Mouse (Mus musculus) G1E (cell line): ENCODE results near the gene Sh3rf1.

Experiments used
- CTCF ChIP-seq: IDR thresholded peaks from 2 replicates; pipeline ENCODE4 v1.5.1; 2012; ENCODE audit warnings: low read depth, low read length, inconsistent platforms, mixed read lengths
- GATA1 ChIP-seq: IDR thresholded peaks from 2 replicates; pipeline ENCODE4 v1.6.1; 2012; ENCODE audit warnings: borderline replicate concordance, low read length, inconsistent platforms, mixed read lengths
- GATA2 ChIP-seq: IDR thresholded peaks from 2 replicates; pipeline ENCODE4 v1.6.1; 2012; ENCODE audit warnings: low read depth, low read length, inconsistent platforms, borderline replicate concordance
- TAL1 ChIP-seq: conservative IDR thresholded peaks from 2 replicates; pipeline ENCODE4 v1.6.1; 2012; ENCODE audit warnings: low read depth, low read length, inconsistent platforms, mixed read lengths

- TF ChIP-seq CTCF (no peak), TAL1 (no peak), GATA2 (no peak), GATA1 (no peak)
Observed at GRCm38 (mm10) chr8:61324363-61324914, 100.8 kb downstream of the Sh3rf1 start.
